Mouse (Mus musculus) adrenal gland, postnatal 10 days (tissue): Measurements from ENCODE around the gene Olfr597. TPM values are rescaled to one million over a fixed set of nuclear protein-coding genes. Genes with fewer than 3 reads are reported as not detected.
"Not testable (repeated sequence)": the region's sequence is repeated elsewhere in the genome, so short reads cannot be mapped to it uniquely, and the experiment has no call there.

Experiments
- DNase-seq: peaks from one replicate; pipeline ENCODE4 v3.0.0; 2021; ENCODE audit warnings: mixed read lengths
- long read RNA-seq, 2 experiments: library from polyadenylated mRNA; stranded (forward); transcript quantifications; one replicate each; pipeline ENCODE4 v2.0.0; 2021
- microRNA-seq: library from miRNA; unstranded; fragments of <30 nt; microRNA quantifications from one replicate; pipeline ENCODE4 v1.2.0, GENCODE M21; 2021
- total RNA-seq, 2 experiments: library from RNA; stranded (reverse); gene quantifications; 2 replicates each; pipeline ENCODE4 v1.2.3; 2021

The Olfr597 gene
- total RNA-seq, result not detected
- long read RNA-seq, experiment 1, result 0 reads
- long read RNA-seq, experiment 2, result 0 reads

DNA sequence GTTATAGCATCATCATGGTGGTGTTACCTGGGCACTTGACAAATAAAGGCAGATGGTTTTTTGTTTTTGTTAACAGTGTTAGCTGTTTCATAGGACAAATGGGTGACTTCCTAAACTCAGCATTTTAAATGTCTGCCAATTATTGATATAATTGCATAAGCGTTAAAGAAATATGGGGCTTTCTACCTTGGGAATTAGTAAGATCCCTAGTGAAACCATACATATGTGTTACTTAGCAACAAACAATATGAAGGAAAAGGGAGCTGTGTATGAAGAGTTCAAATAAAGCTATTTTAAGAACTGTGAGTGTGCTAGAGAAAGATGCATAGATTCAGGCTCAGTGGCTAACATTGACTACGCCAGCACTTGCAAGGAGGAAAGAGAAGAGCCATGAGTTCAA, at the start of gene Olfr597:
Olfr597 (plus strand) TSS at position 301 of the 400 bp plus-strand sequence.
- not testable (repeated sequence) for DNase-seq

DNA sequence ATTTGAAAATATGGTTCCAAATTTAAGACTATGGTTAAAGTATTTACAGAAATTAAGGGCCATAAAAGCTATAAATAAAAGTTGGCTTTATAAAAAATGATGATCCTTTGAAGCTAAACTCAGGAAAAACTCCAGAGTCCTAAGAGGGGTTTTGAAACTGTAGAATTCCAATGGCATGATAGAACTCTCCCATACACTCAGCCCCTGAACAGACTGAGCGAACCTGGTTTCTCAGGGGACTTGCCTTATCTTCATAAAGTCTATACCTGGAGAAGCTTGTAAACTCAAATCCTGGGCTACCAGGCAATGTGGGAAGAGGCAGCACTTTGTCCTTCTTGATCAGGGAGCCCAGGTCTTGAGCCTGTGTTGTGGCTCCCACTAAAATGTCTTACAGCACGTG, 10.8 kb upstream of the Olfr597 start, which contains the start of gene Olfr596:
Olfr596 (plus strand) TSS at position 301 of the 400 bp plus-strand sequence.
- DNase-seq, result not testable (repeated sequence)

DNA sequence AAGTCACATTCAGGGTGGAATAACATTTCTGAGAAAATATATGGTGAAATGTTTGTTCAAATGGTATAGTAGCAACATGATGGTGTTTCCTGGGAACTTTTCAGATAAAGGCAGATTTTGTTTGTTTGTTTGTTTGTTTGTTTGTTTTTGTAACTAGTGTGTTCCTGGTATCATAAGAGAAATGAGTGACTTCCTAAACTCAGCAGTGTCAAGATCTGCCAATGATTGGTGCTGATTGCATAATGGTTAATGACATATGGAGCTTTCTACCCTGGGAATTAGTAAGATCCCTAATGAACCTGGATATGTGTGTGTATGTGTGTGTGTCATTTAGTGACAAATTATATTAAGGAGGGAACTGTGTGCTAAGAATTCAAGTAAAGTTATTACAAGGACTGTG, 7.2 kb downstream of the Olfr597 start, which contains the start of gene Olfr598:
Olfr598 (plus strand) TSS at position 301 of the 400 bp plus-strand sequence.
- DNase-seq, result no peak

DNA sequence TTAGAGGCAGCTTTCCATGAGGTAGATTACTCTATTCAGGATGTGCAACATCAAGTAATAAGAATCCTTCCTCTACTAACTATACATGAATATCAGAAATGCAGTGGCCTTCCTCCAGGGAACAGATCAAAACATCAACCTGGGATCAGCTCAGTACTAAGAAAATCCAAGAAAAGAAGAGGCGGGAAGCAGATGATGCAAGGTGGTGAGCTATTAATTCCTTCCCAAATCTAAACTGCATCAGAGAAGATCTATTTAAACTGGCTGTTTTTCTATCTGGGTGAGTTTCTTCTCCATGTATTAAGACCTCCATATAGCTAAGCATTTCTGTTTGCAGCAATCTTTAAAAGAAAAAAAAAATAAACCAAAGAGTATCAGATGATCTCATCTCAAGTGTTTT, 19.5 kb downstream of the Olfr597 start, which contains the start of gene Olfr599:
Olfr599 (plus strand) TSS at position 301 of the 400 bp plus-strand sequence.
- DNase-seq, result no peak

DNA sequence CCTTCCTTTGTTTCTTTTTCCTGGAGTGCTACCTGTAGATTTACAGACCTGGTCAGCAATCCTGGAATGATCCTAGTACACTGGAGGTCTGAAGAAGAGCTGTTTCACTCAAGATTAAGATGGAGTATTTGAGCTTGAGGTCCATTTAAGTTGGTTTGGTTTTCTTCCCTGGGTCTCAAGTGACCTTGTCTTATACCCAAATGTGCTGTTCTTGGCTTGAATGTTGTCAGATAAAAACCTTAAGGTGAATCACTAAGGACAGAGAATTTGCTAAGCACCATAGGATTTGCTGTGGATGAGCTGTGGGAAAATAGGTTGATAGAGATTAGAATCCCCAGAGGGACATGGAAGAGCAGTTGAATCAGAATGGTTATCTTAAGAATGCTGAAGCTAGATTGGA, 33.5 kb downstream of the Olfr597 start, which contains the start of gene Olfr600:
Olfr600 (minus strand) TSS at position 101 of the 400 bp plus-strand sequence.
- no peak for DNase-seq

DNA sequence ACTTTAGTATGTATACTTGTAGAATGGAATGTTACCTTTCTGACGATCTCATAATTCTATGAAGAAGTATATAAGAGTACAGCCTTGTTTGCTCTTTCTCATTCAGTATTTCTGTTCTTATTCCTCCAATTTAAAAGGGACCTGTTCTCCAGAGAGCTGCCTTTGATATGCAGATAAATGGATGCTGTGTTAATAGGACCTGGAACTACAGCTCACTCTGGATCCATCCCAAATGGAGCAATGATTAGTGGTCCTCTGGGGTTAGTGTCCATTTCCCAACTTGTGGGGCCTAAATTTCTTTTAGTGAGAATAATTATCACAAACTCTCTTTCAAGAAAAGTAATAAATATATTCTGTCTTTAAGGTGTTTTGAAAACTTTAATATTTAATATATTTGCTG, 46.4 kb downstream of the Olfr597 start, which contains the start of gene Olfr601:
Olfr601 (minus strand) TSS at position 101 of the 400 bp plus-strand sequence.
- no peak for DNase-seq

Small RNA genes lying within 50 kb of the gene (microRNA-seq; reads per million reads assigned to microRNA genes)
- gene Gm23550, result not detected

Other genes with a start within 250 kb of the Olfr597 start
- not detected for gene Olfr584, start 234.4 kb upstream of the Olfr597 start, total RNA-seq
- gene Olfr585, start 218.6 kb upstream of the Olfr597 start, total RNA-seq, result not detected
- not detected for gene Olfr586, start 190.7 kb upstream of the Olfr597 start, total RNA-seq
- not detected for gene Olfr588-ps1, start 175.4 kb upstream of the Olfr597 start, total RNA-seq
- not detected for gene Olfr589, start 160.0 kb upstream of the Olfr597 start, total RNA-seq
- gene Olfr591, start 138.0 kb upstream of the Olfr597 start, total RNA-seq, result not detected
- not detected for gene Olfr592, start 131.5 kb upstream of the Olfr597 start, total RNA-seq
- gene Olfr593, start 104.5 kb upstream of the Olfr597 start, total RNA-seq, result not detected
- gene Olfr594, start 99.3 kb upstream of the Olfr597 start, total RNA-seq, result not detected
- not detected for gene Usp17ld, start 63.8 kb upstream of the Olfr597 start, total RNA-seq
- gene Olfr596, start 10.7 kb upstream of the Olfr597 start, total RNA-seq, result not detected
- not detected for gene Olfr598, start 7.3 kb downstream of the Olfr597 start, total RNA-seq
- not detected for gene Olfr599, start 19.6 kb downstream of the Olfr597 start, total RNA-seq
- not detected for gene Olfr600, start 33.4 kb downstream of the Olfr597 start, total RNA-seq
- gene Olfr601, start 46.3 kb downstream of the Olfr597 start, total RNA-seq, result not detected
- not detected for gene Olfr603, start 69.9 kb downstream of the Olfr597 start, total RNA-seq
- not detected for gene Usp17lc, start 98.8 kb downstream of the Olfr597 start, total RNA-seq
- not detected for gene Olfr605, start 129.1 kb downstream of the Olfr597 start, total RNA-seq
- gene Olfr606, start 132.7 kb downstream of the Olfr597 start, total RNA-seq, result not detected
- not detected for gene Olfr607, start 147.8 kb downstream of the Olfr597 start, total RNA-seq
- not detected for gene Olfr608, start 153.6 kb downstream of the Olfr597 start, total RNA-seq
- not detected for gene Olfr609, start 181.7 kb downstream of the Olfr597 start, total RNA-seq
- not detected for gene Olfr610, start 195.8 kb downstream of the Olfr597 start, total RNA-seq
- not detected for gene Olfr611, start 204.5 kb downstream of the Olfr597 start, total RNA-seq
- gene Olfr612, start 226.4 kb downstream of the Olfr597 start, total RNA-seq, result not detected
- gene Olfr613, start 231.8 kb downstream of the Olfr597 start, total RNA-seq, result not detected
- gene Olfr615, start 239.8 kb downstream of the Olfr597 start, total RNA-seq, result not detected